Mouse (Mus musculus): ENCODE data around the gene Mroh9. TPM values are rescaled to one million over a fixed set of nuclear protein-coding genes. Genes with fewer than 3 reads are reported as not detected.

Mroh9 gene
- total RNA-seq, 1 experiment from 2014 or later = not detected

Other genes with a start within 250 kb of the Mroh9 start
- 245 and 265 TPM in 2 replicates for gene Fmo1, start 219.1 kb downstream of the Mroh9 start, total RNA-seq (2021)
- gene Fmo2, start 186.9 kb downstream of the Mroh9 start, total RNA-seq (2021) = 20.9 and 31.5 TPM in 2 replicates
- not detected in 2 replicates for gene Fmo6, start 148.2 kb downstream of the Mroh9 start, total RNA-seq (2021)
- gene Fmo3, start 101.1 kb downstream of the Mroh9 start, total RNA-seq (2021) = 0.76 TPM in 1 of 2 replicates, not detected in the other
- gene Prrx1, start 228.0 kb upstream of the Mroh9 start, total RNA-seq (2021) = 6.3 and 8.7 TPM in 2 replicates

Measured in adrenal gland, postnatal 25 days (tissue).